Mouse (Mus musculus) G1E (cell line): Measurements from ENCODE around the gene Fbxo21. TPM values are rescaled to one million over a fixed set of nuclear protein-coding genes. Genes with fewer than 3 reads are reported as not detected.

Experiments used
- ATAC-seq: 2 replicates; pipeline ENCODE4 v1.8.0; 2016; ENCODE audit warnings: mild to moderate bottlenecking; ENCODE audit not compliant: insufficient number of reproducible peaks, poor library complexity, low FRiP score, severe bottlenecking; ENCODE audit errors: extremely low read depth
- DNase-seq: peaks from one replicate; pipeline ENCODE4 v3.0.0; 2012; ENCODE audit warnings: low spot score
- H3K27me3 ChIP-seq: 2 replicates; pipeline ENCODE4 v1.6.1; 2012; ENCODE audit warnings: mild to moderate bottlenecking, low read length, inconsistent platforms; ENCODE audit not compliant: insufficient read depth
- H3K36me3 ChIP-seq: replicated peaks from 2 replicates; pipeline ENCODE3; 2012; ENCODE audit warnings: mild to moderate bottlenecking, inconsistent platforms
- H3K4me1 ChIP-seq: 2 replicates; pipeline ENCODE4 v1.6.1; 2012; ENCODE audit warnings: low read depth, low read length, inconsistent platforms, mixed read lengths; ENCODE audit not compliant: insufficient read depth
- H3K4me3 ChIP-seq: 2 replicates; pipeline ENCODE4 v1.5.1; 2012; ENCODE audit warnings: low read depth, mild to moderate bottlenecking, inconsistent platforms, low read length, moderate library complexity, mixed read lengths
- H3K9me3 ChIP-seq: replicated peaks from 2 replicates; pipeline ENCODE4 v1.6.1; 2012; ENCODE audit warnings: inconsistent platforms
- CTCF ChIP-seq: IDR thresholded peaks from 2 replicates; pipeline ENCODE4 v1.5.1; 2012; ENCODE audit warnings: low read depth, low read length, inconsistent platforms, mixed read lengths
- GATA1 ChIP-seq: IDR thresholded peaks from 2 replicates; pipeline ENCODE4 v1.6.1; 2012; ENCODE audit warnings: borderline replicate concordance, low read length, inconsistent platforms, mixed read lengths
- GATA2 ChIP-seq: IDR thresholded peaks from 2 replicates; pipeline ENCODE4 v1.6.1; 2012; ENCODE audit warnings: low read depth, low read length, inconsistent platforms, borderline replicate concordance
- POLR2AphosphoS5 ChIP-seq: IDR thresholded peaks from 2 replicates; pipeline ENCODE4 v1.6.1; 2012; ENCODE audit warnings: low read depth, low read length, inconsistent platforms; ENCODE audit not compliant: insufficient replicate concordance
- TAL1 ChIP-seq: conservative IDR thresholded peaks from 2 replicates; pipeline ENCODE4 v1.6.1; 2012; ENCODE audit warnings: low read depth, low read length, inconsistent platforms, mixed read lengths
- polyA plus RNA-seq: library from polyadenylated mRNA; stranded (reverse); fragments of >175 nt; gene quantifications from 2 replicates; pipeline ENCODE4 v1.2.3, GENCODE M21; 2012
- total RNA-seq, 2 experiments: library from RNA; stranded (forward) in 1 of 2; stranded (reverse) in 1 of 2; fragments of 200-1000 nt in 1 of 2; fragments of >200 nt in 1 of 2; fragmentation: Nextera tagmentation in 1 of 2; gene quantifications; 2 replicates each; pipeline ENCODE4 v1.2.3; 2014 to 2017

Gene Fbxo21
- total and polyA plus RNA-seq, 3 experiments = 7.5 to 10.5 (median 9.4) TPM

- Histone ChIP-seq H3K36me3 (no peaks in the 10 kb centered on the region), H3K4me1 (no peaks in the 10 kb centered on the region), H3K9me3 (peaks cover 31% of the 10 kb centered on the region), H3K4me3 (no peak overlapping the region), H3K27me3 (no peaks in the 10 kb centered on the region)
- ATAC-seq (no peak), DNase-seq (no peak)
- TF ChIP-seq GATA1 = no peak
- no peak for TF ChIP-seq POLR2AphosphoS5
- TF ChIP-seq GATA2 = no peak
- no peak for TF ChIP-seq CTCF
- no peak for TF ChIP-seq TAL1
These were observed 67.2 kb downstream of the Fbxo21 start for GRCm38 (mm10) chr5:118043761-118044160.

- Histone ChIP-seq H3K36me3 (no peaks in the 10 kb centered on the region), H3K9me3 (peaks cover 24% of the 10 kb centered on the region), H3K4me3 (no peak overlapping the region), H3K27me3 (no peaks in the 10 kb centered on the region), H3K4me1 (no peaks in the 10 kb centered on the region)
- DNase-seq (no peak), ATAC-seq (no peak)
- TF ChIP-seq GATA1 = no peak
- no peak for TF ChIP-seq POLR2AphosphoS5
- no peak for TF ChIP-seq TAL1
- no peak for TF ChIP-seq CTCF
- no peak for TF ChIP-seq GATA2
These were observed 68.4 kb downstream of the Fbxo21 start for GRCm38 (mm10) chr5:118044907-118045306.

- peaks cover 24% of the 10 kb centered on the region for H3K9me3 ChIP-seq
- ATAC-seq (no peak), DNase-seq (no peak)
- TF ChIP-seq GATA1 (no peak), POLR2AphosphoS5 (no peak), TAL1 (no peak), CTCF (no peak), GATA2 (no peak)
- no peaks in the 10 kb centered on the region for H3K4me1 ChIP-seq
- H3K27me3 ChIP-seq = no peaks in the 10 kb centered on the region
- H3K36me3 ChIP-seq = no peaks in the 10 kb centered on the region
- H3K4me3 ChIP-seq = no peak overlapping the region
These were observed 68.9 kb downstream of the Fbxo21 start for GRCm38 (mm10) chr5:118045385-118045784.

- Histone ChIP-seq H3K36me3 (no peaks in the 10 kb centered on the region), H3K27me3 (no peaks in the 10 kb centered on the region), H3K4me3 (no peak overlapping the region), H3K4me1 (no peaks in the 10 kb centered on the region), H3K9me3 (peaks cover 24% of the 10 kb centered on the region)
- TF ChIP-seq GATA1 = no peak
- ATAC-seq (no peak), DNase-seq (no peak)
These were observed 70.7 kb downstream of the Fbxo21 start for GRCm38 (mm10) chr5:118047091-118047757.

- no peak for ATAC-seq
- no peaks in the 10 kb centered on the region for H3K27me3 ChIP-seq
- peaks cover 18% of the 10 kb centered on the region for H3K9me3 ChIP-seq
- no peaks in the 10 kb centered on the region for H3K4me1 ChIP-seq
- H3K36me3 ChIP-seq = no peaks in the 10 kb centered on the region
- TF ChIP-seq TAL1 (no peak), GATA2 (no peak), POLR2AphosphoS5 (no peak), GATA1 (no peak), CTCF (no peak)
- no peak for DNase-seq
- no peak overlapping the region for H3K4me3 ChIP-seq
These were observed 71.9 kb downstream of the Fbxo21 start for GRCm38 (mm10) chr5:118048412-118048811.

GRCm38 (mm10) chr5:118048928-118049327, 72.4 kb downstream of the Fbxo21 start:
- no peak for ATAC-seq

GRCm38 (mm10) chr5:118050743-118051142, 74.2 kb downstream of the Fbxo21 start:
- Histone ChIP-seq H3K27me3 (no peaks in the 10 kb centered on the region), H3K4me1 (no peaks in the 10 kb centered on the region), H3K9me3 (peaks cover 8% of the 10 kb centered on the region; the same call in 1 of the 2 replicates), H3K36me3 (no peaks in the 10 kb centered on the region), H3K4me3 (no peak overlapping the region)
- no peak for DNase-seq
- ATAC-seq = no peak
- no peak for TF ChIP-seq TAL1
- TF ChIP-seq GATA1 = no peak
- TF ChIP-seq CTCF = no peak
- no peak for TF ChIP-seq POLR2AphosphoS5
- no peak for TF ChIP-seq GATA2

More at GRCm38 (mm10) chr5:118048928-118049327, 72.4 kb downstream of the Fbxo21 start:
- Histone ChIP-seq H3K36me3 (no peaks in the 10 kb centered on the region), H3K4me3 (no peak overlapping the region), H3K27me3 (no peaks in the 10 kb centered on the region), H3K9me3 (peaks cover 18% of the 10 kb centered on the region), H3K4me1 (no peaks in the 10 kb centered on the region)
- TF ChIP-seq CTCF = no peak
- no peak for TF ChIP-seq GATA1
- no peak for TF ChIP-seq TAL1
- TF ChIP-seq GATA2 = no peak
- no peak for TF ChIP-seq POLR2AphosphoS5
- no peak for DNase-seq
